Mouse (Mus musculus) urinary bladder, postnatal 36 days (tissue): ENCODE data around the gene Cisd3.
"Not testable (repeated sequence)": the region's sequence is repeated elsewhere in the genome, so short reads cannot be mapped to it uniquely, and the experiment has no call there.

ENCODE experiments used
- DNase-seq, 2 experiments: peaks; one replicate each; pipeline ENCODE4 v3.0.0; 2022; ENCODE audit warnings: low spot score in 2 of 2, mixed read lengths in 1 of 2

Cisd3 gene

GRCm38 (mm10) chr11:97686322-97686908, 789 bp downstream of the Cisd3 start:
- DNase-seq: no peak

- DNase-seq: no peak
Observed at GRCm38 (mm10) chr11:97687061-97687460, 1.4 kb downstream of the Cisd3 start.

GRCm38 (mm10) chr11:97689861-97690260, 4.2 kb downstream of the Cisd3 start:
- peak in 1 of 2 experiments; percentile 49 for DNase-seq

GRCm38 (mm10) chr11:97694435-97694834, 8.8 kb downstream of the Cisd3 start:
- DNase-seq: no peak

GRCm38 (mm10) chr11:97694921-97695711, 9.5 kb downstream of the Cisd3 start:
- no peak for DNase-seq

- DNase-seq: no peak
Observed at GRCm38 (mm10) chr11:97695712-97696401, 10.2 kb downstream of the Cisd3 start.

- DNase-seq: no peak
Observed at GRCm38 (mm10) chr11:97696669-97697068, 11.0 kb downstream of the Cisd3 start.

GRCm38 (mm10) chr11:97697199-97697890, 11.7 kb downstream of the Cisd3 start:
- DNase-seq: no peak

GRCm38 (mm10) chr11:97697891-97698529, 12.4 kb downstream of the Cisd3 start:
- DNase-seq: no peak

GRCm38 (mm10) chr11:97698741-97699611, 13.3 kb downstream of the Cisd3 start:
- peak; percentile 56 to 76 for DNase-seq

- peak; percentile 76 to 87 for DNase-seq
Observed at GRCm38 (mm10) chr11:97699626-97700002, 14.0 kb downstream of the Cisd3 start.

GRCm38 (mm10) chr11:97700003-97700745, 14.5 kb downstream of the Cisd3 start, which contains the start of gene Pcgf2:
Gene Pcgf2 (minus strand): TSS chr11:97700497.
- DNase-seq: peak; percentile 79 to 83

- DNase-seq: no peak
Observed at GRCm38 (mm10) chr11:97700746-97701580, 15.3 kb downstream of the Cisd3 start.

- no peak for DNase-seq
Observed at GRCm38 (mm10) chr11:97701581-97702392, 16.2 kb downstream of the Cisd3 start.

GRCm38 (mm10) chr11:97702393-97702745, 16.7 kb downstream of the Cisd3 start:
- peak; percentile 86 to 94 for DNase-seq

GRCm38 (mm10) chr11:97703039-97703826, 17.6 kb downstream of the Cisd3 start, which contains the start of gene Psmb3:
Gene Psmb3 (plus strand): TSS chr11:97703399.
- DNase-seq: peak; percentile 98 to 99

GRCm38 (mm10) chr11:97710067-97710466, 24.4 kb downstream of the Cisd3 start:
- not testable (repeated sequence) for DNase-seq
